Mouse (Mus musculus): Measurements from ENCODE around the gene Banp.

Gene Banp

DNA sequence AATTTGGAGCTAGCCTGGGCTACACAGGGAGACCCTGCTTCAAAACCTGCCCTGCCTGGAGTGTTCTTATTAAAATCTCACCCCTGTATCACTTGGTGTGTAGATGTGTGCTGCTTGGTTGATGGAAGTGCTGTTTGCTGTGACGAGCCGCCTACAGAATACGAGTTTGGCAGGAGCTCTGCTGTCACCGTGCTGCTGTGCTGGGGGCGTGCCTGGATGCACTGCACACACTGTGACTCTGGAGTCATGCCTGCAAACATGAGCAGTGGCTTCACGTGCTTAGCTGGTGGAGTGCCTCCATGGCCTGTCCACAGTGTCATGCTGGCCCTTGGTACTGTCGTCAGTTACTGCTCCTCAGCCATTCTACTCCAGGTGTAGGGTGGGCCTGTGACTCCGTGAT, 109.4 kb downstream of the Banp start:
- peak; percentile 17 for DNase-seq (ENCODE audit: low read depth, low spot score)

DNA sequence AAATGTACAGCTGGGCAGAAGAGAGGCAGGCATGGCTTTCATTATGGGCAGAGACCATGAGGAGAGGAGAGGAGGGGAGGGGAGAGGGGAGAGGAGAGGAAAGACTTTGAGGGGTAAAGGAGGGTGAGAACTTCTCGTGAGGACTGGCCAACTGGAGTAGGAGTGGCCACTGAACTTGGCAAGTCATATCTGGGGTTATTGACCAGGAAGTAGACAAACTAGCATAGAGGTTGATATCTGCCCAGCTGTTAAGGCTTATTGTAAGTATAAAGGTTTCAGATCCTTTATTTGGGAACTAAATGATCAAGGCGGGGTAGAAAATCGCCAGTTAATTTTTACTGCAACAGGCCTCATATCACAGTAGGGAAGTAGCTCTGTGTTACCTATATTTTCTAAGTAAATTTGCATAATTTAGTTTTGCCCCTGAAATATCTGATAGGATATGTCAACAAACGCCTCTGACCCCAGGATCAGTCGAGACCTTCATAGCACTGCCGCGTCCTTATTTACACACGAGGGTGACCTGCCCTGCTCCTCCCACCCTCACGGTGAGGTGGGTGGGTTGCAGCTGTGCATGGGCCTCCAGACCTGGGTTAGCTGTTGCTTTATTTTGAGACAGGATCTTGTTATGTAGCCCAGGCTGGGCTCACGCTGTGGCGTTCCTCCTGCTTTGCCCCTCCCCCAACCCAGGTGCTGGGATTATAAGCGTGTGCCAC, 113.1 kb downstream of the Banp start:
- DNase-seq (ENCODE audit: low read depth, low spot score) = no peak

DNA sequence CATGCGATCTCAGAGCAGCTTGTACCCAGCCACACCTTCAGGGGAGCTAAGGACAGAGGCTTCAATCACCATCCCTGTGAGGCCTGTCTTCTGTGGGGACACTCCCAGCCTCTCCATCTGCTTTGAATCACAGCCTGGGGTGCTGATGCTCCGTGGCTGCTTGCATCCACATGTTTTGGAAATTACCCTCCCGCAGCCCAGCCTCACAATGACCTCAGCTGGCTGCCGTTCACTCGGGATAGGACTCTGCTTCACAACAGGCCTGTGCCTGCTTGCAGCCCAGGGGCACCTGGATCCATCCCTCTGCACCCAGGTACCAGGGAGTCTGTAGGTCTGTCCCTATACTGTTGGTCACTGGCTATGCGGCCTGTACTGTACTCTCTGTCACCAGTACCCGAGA, 114.8 kb downstream of the Banp start:
- no peak for DNase-seq (ENCODE audit: low read depth, low spot score)

- no peak for DNase-seq (ENCODE audit: low read depth, low spot score)
Measured at GRCm38 (mm10) chr8:122067783-122068505, 118.4 kb downstream of the Banp start.

- no peak for DNase-seq (ENCODE audit: low read depth, low spot score)
Measured at GRCm38 (mm10) chr8:122068609-122069008, 119.1 kb downstream of the Banp start.

- no peak for DNase-seq (ENCODE audit: low read depth, low spot score)
Measured at GRCm38 (mm10) chr8:122069281-122069680, 119.7 kb downstream of the Banp start.

DNA sequence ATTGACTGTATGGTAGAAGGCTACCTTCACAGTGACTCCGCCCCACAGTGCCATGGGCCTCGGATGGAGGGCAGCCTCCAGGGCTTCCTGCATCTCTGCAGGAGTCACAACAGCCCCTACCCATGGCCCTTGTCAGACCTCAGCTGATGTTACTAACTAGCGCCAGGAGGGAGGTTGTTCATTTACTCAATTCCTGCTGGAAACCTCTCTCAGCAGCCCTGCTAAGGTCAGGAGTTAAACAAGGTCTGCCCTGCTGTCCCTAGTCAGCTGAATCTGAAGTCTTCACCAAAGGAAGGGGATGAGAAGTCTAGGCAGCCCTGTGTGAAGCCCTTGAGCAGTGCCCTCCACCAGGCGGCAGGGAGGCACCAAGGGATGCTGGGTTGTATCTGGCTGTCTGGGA, 121.6 kb downstream of the Banp start:
- DNase-seq (ENCODE audit: low read depth, low spot score) = no peak

DNA sequence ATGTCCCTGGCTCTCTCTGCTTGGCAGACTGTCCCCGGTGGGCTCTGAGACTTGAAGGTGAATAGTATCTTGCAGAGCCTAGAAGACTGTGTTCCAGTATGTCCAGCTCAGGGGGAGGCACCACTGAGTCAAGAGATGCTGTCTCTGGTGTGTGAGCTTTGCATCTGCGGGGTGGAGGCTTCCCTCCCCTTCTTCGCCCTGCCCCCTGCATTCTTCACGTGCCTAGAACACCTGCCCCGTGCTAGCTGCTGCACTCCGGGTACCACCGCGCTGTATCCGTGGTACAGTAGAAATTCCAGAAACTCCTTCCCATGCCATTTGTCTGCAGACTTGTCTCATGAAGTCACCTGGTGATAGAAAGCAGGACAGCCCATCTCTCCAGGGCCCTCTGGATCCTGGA, 124.4 kb downstream of the Banp start:
- DNase-seq (ENCODE audit: low read depth, low spot score) = no peak

DNA sequence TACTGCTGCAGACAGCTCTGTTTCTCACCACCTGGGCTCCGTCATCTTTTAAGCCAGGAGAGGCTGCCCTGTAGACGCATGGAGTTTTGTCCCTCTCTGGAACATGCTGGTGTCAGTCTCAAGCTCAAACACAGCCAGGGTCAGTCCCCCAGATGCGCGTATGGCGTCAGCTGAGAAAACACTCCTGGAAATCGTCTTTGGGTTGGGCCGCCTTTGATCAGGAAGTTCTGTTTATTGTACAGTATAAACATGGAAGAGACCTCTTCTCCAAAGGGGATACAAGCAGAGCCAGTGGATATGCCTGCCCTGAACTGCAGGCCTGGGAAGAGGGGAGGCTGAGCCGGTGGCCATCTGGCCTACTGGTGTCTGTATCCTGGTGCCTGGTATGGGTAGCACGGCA, 124.9 kb downstream of the Banp start:
- DNase-seq (ENCODE audit: low read depth, low spot score) = no peak

- peak; percentile 49 for DNase-seq (ENCODE audit: low read depth, low spot score)
Measured at GRCm38 (mm10) chr8:122074977-122075376, 125.4 kb downstream of the Banp start.

- DNase-seq (ENCODE audit: low read depth, low spot score) = no peak
Measured at GRCm38 (mm10) chr8:122076183-122076842, 126.8 kb downstream of the Banp start.

- DNase-seq (ENCODE audit: low read depth, low spot score) = no peak
Measured at GRCm38 (mm10) chr8:122078321-122078720, 128.8 kb downstream of the Banp start.

Measured in ES-CJ7 (cell line).